Mouse (Mus musculus) neural tube, embryonic 12.5 days (tissue): ENCODE results near the gene 4930590J08Rik. TPM values are rescaled to one million over a fixed set of nuclear protein-coding genes. Genes with fewer than 3 reads are reported as not detected.
"Not testable (repeated sequence)": the region's sequence is repeated elsewhere in the genome, so short reads cannot be mapped to it uniquely, and the experiment has no call there.

Experiments
- ATAC-seq: fragments of 200-750 bp; cut with Nextera tagmentation; 2 replicates; pipeline ENCODE4 v1.8.0; 2017; ENCODE audit warnings: low read depth, mild to moderate bottlenecking, moderate TSS enrichment, moderate library complexity; ENCODE audit not compliant: low FRiP score
- H3K27ac ChIP-seq: fragments of 300-500 bp; sonication (generic); 2 replicates; pipeline ENCODE4 v1.5.1; 2016
- H3K27me3 ChIP-seq: fragments of 300-500 bp; sonication (generic); replicated peaks from 2 replicates; pipeline ENCODE4 v1.6.1; 2016; ENCODE audit warnings: mild to moderate bottlenecking
- H3K36me3 ChIP-seq: fragments of 300-500 bp; sonication (generic); 2 replicates; pipeline ENCODE4 v1.6.1; 2016; ENCODE audit warnings: mild to moderate bottlenecking
- H3K4me1 ChIP-seq: fragments of 300-500 bp; sonication (generic); 2 replicates; pipeline ENCODE4 v1.6.1; 2016
- H3K4me2 ChIP-seq: fragments of 300-500 bp; sonication (generic); replicated peaks from 2 replicates; pipeline ENCODE4 v1.6.1; 2016; ENCODE audit warnings: mild to moderate bottlenecking
- H3K4me3 ChIP-seq: fragments of 300-500 bp; sonication (generic); 2 replicates; pipeline ENCODE4 v1.5.1; 2016
- H3K9ac ChIP-seq: fragments of 300-500 bp; sonication (generic); 2 replicates; pipeline ENCODE4 v1.6.1; 2016; ENCODE audit warnings: mild to moderate bottlenecking
- H3K9me3 ChIP-seq: fragments of 300-500 bp; sonication (generic); 2 replicates; pipeline ENCODE4 v1.6.1; 2016; ENCODE audit warnings: mild to moderate bottlenecking
- WGBS: fragments of 180-500 bp; shearing (Covaris S2); methylation state at CpG from one replicate; pipeline ENCODE4 v1.1.7; 2016; 5-methylcytosine and 5-hydroxymethylcytosine counted together
- polyA plus RNA-seq: library from polyadenylated mRNA; unstranded; fragments of >200 nt; fragmentation: Nextera tagmentation; extraction: Ambion mirVana; gene quantifications from 2 replicates; pipeline ENCODE4 v1.2.1, GENCODE M21; 2016

The 4930590J08Rik gene
- polyA plus RNA-seq, 1 experiment from 2014 or later = 0.62 TPM

- 96% methylated on average over 3 of the region's 3 CpGs for WGBS
- Histone ChIP-seq H3K27me3 (no peaks in the 10 kb centered on the region), H3K9me3 (no peaks in the 10 kb centered on the region), H3K4me3 (no peak overlapping the region), H3K27ac (no peak overlapping the region), H3K9ac (no peak overlapping the region), H3K4me1 (no peaks in the 10 kb centered on the region), H3K4me2 (no peak overlapping the region), H3K36me3 (peaks cover 84% of the 10 kb centered on the region)
- ATAC-seq = no peak
Measured at GRCm38 (mm10) chr6:91896783-91897182, 5.8 kb upstream of the 4930590J08Rik start.

- Histone ChIP-seq H3K4me2 (no peak overlapping the region), H3K9me3 (no peaks in the 10 kb centered on the region), H3K36me3 (peaks cover 46% of the 10 kb centered on the region), H3K4me3 (no peak overlapping the region), H3K4me1 (peaks cover 9% of the 10 kb centered on the region), H3K9ac (no peak overlapping the region), H3K27me3 (no peaks in the 10 kb centered on the region), H3K27ac (no peak overlapping the region)
- ATAC-seq = no peak
- 29% methylated on average over 5 of the region's 5 CpGs for WGBS
Measured at GRCm38 (mm10) chr6:91901505-91901904, 1.1 kb upstream of the 4930590J08Rik start.

GRCm38 (mm10) chr6:91914011-91914410 is 11.4 kb downstream of the 4930590J08Rik start:
- Histone ChIP-seq H3K27ac (no peak overlapping the region), H3K36me3 (no peaks in the 10 kb centered on the region), H3K9me3 (no peaks in the 10 kb centered on the region), H3K4me1 (no peaks in the 10 kb centered on the region), H3K27me3 (no peaks in the 10 kb centered on the region), H3K9ac (no peak overlapping the region), H3K4me2 (no peak overlapping the region), H3K4me3 (no peak overlapping the region)
- WGBS = 87% methylated on average over 10 of the region's 10 CpGs
- no peak for ATAC-seq

- no peak for ATAC-seq
- Histone ChIP-seq H3K36me3 (no peaks in the 10 kb centered on the region), H3K27ac (no peak overlapping the region)
Measured at GRCm38 (mm10) chr6:91917286-91917685, 14.7 kb downstream of the 4930590J08Rik start.

GRCm38 (mm10) chr6:91917716-91918115 is 15.1 kb downstream of the 4930590J08Rik start:
- Histone ChIP-seq H3K4me2 (no peak overlapping the region), H3K9me3 (no peaks in the 10 kb centered on the region), H3K4me3 (no peak overlapping the region), H3K27me3 (no peaks in the 10 kb centered on the region), H3K36me3 (no peaks in the 10 kb centered on the region), H3K27ac (no peak overlapping the region), H3K4me1 (no peaks in the 10 kb centered on the region), H3K9ac (no peak overlapping the region)
- ATAC-seq = no peak
- WGBS = 77% methylated on average over 11 of the region's 11 CpGs

More at GRCm38 (mm10) chr6:91917286-91917685, 14.7 kb downstream of the 4930590J08Rik start:
- 55% methylated on average over 4 of the region's 4 CpGs for WGBS
- H3K4me2 ChIP-seq = no peak overlapping the region
- H3K4me3 ChIP-seq = no peak overlapping the region
- no peaks in the 10 kb centered on the region for H3K4me1 ChIP-seq
- no peaks in the 10 kb centered on the region for H3K27me3 ChIP-seq
- no peaks in the 10 kb centered on the region for H3K9me3 ChIP-seq
- H3K9ac ChIP-seq = no peak overlapping the region

- H3K27ac ChIP-seq = no peak overlapping the region
- 89% methylated on average over 5 of the region's 5 CpGs for WGBS
Measured at GRCm38 (mm10) chr6:91931231-91931630, 28.6 kb downstream of the 4930590J08Rik start.

GRCm38 (mm10) chr6:91938491-91938890 is 35.9 kb downstream of the 4930590J08Rik start:
- no peaks in the 10 kb centered on the region for H3K9me3 ChIP-seq
- H3K4me2 ChIP-seq = no peak overlapping the region
- no peak overlapping the region for H3K27ac ChIP-seq
- H3K4me1 ChIP-seq = no peaks in the 10 kb centered on the region
- H3K36me3 ChIP-seq = no peaks in the 10 kb centered on the region
- no peaks in the 10 kb centered on the region for H3K27me3 ChIP-seq
- WGBS = 45% methylated on average over 4 of the region's 4 CpGs
- no peak for ATAC-seq
- no peak overlapping the region for H3K4me3 ChIP-seq
- H3K9ac ChIP-seq = no peak overlapping the region

More at GRCm38 (mm10) chr6:91931231-91931630, 28.6 kb downstream of the 4930590J08Rik start:
- Histone ChIP-seq H3K9me3 (no peaks in the 10 kb centered on the region), H3K27me3 (no peaks in the 10 kb centered on the region), H3K36me3 (no peaks in the 10 kb centered on the region), H3K4me3 (no peak overlapping the region), H3K9ac (no peak overlapping the region), H3K4me2 (no peak overlapping the region), H3K4me1 (no peaks in the 10 kb centered on the region)
- no peak for ATAC-seq

GRCm38 (mm10) chr6:91948426-91948825 is 45.8 kb downstream of the 4930590J08Rik start:
- Histone ChIP-seq H3K4me1 (no peaks in the 10 kb centered on the region; the same call in 1 of the 2 replicates), H3K27ac (no peak overlapping the region), H3K27me3 (0 out of 2 replicates have a peak, but pooled peaks cover 4% of the 10 kb centered on the region), H3K4me3 (no peak overlapping the region), H3K9ac (no peak overlapping the region), H3K9me3 (no peaks in the 10 kb centered on the region), H3K36me3 (no peaks in the 10 kb centered on the region), H3K4me2 (no peak overlapping the region)
- 84% methylated on average over 2 of the region's 2 CpGs for WGBS
- no peak for ATAC-seq

- not testable (repeated sequence) for H3K27me3 ChIP-seq, ATAC-seq, H3K9ac ChIP-seq, H3K4me3 ChIP-seq, H3K27ac ChIP-seq, H3K9me3 ChIP-seq, H3K4me2 ChIP-seq, H3K36me3 ChIP-seq
- WGBS = 27% methylated on average over 2 of the region's 8 CpGs
- peaks cover 20% of the 10 kb centered on the region for H3K4me1 ChIP-seq
Measured at GRCm38 (mm10) chr6:91958015-91958414, 55.4 kb downstream of the 4930590J08Rik start.

- Histone ChIP-seq H3K27ac (no peak overlapping the region), H3K4me1 (peaks cover 33% of the 10 kb centered on the region), H3K4me2 (no peak overlapping the region; the same call in 1 of the 2 replicates), H3K4me3 (no peak overlapping the region), H3K27me3 (no peaks in the 10 kb centered on the region), H3K9me3 (no peaks in the 10 kb centered on the region), H3K9ac (no peak overlapping the region), H3K36me3 (no peaks in the 10 kb centered on the region)
- ATAC-seq = no peak
- WGBS = 43% methylated on average over 8 of the region's 8 CpGs
Measured at GRCm38 (mm10) chr6:91960028-91960811, 57.6 kb downstream of the 4930590J08Rik start.

- Histone ChIP-seq H3K4me1 (peaks cover 45% of the 10 kb centered on the region), H3K36me3 (no peaks in the 10 kb centered on the region), H3K4me2 (0 out of 2 replicates have a peak overlapping the region, but pooled peaks have one; percentile 3), H3K9me3 (no peaks in the 10 kb centered on the region), H3K4me3 (no peak overlapping the region), H3K27me3 (no peaks in the 10 kb centered on the region), H3K9ac (no peak overlapping the region), H3K27ac (no peak overlapping the region)
- 2% methylated on average over 4 of the region's 4 CpGs for WGBS
- peak; percentile 71 for ATAC-seq
Measured at GRCm38 (mm10) chr6:91963429-91963828, 60.8 kb downstream of the 4930590J08Rik start.

GRCm38 (mm10) chr6:91965060-91965459 is 62.5 kb downstream of the 4930590J08Rik start:
- H3K27me3 ChIP-seq = no peaks in the 10 kb centered on the region
- no peak for ATAC-seq
- 90% methylated on average over 8 of the region's 8 CpGs for WGBS
- no peak overlapping the region for H3K27ac ChIP-seq
- H3K9ac ChIP-seq = no peak overlapping the region
- H3K9me3 ChIP-seq = no peaks in the 10 kb centered on the region
- H3K4me1 ChIP-seq = peaks cover 45% of the 10 kb centered on the region
- no peak overlapping the region for H3K4me2 ChIP-seq
- no peaks in the 10 kb centered on the region for H3K36me3 ChIP-seq
- H3K4me3 ChIP-seq = no peak overlapping the region

GRCm38 (mm10) chr6:91966006-91966405 is 63.4 kb downstream of the 4930590J08Rik start:
- 60% methylated on average over 6 of the region's 6 CpGs for WGBS
- no peak for ATAC-seq
- H3K4me1 ChIP-seq = peaks cover 39% of the 10 kb centered on the region
- H3K36me3 ChIP-seq = no peaks in the 10 kb centered on the region
- H3K27ac ChIP-seq = no peak overlapping the region
- no peak overlapping the region for H3K9ac ChIP-seq
- no peak overlapping the region for H3K4me2 ChIP-seq
- no peaks in the 10 kb centered on the region for H3K27me3 ChIP-seq
- H3K4me3 ChIP-seq = no peak overlapping the region
- H3K9me3 ChIP-seq = no peaks in the 10 kb centered on the region
